Mouse (Mus musculus): ENCODE results near the gene Abcb1a.

- no peak for TF ChIP-seq POLR2A (IDR thresholded peaks at IDR 0.05; ENCODE audit: extremely low read depth, insufficient read depth, low read length)
- TF ChIP-seq CTCF (IDR thresholded peaks at IDR 0.05; ENCODE audit: low read depth, low read length), result no peak
Measured at GRCm38 (mm10) chr5:8648300-8648699, 11.6 kb upstream of the Abcb1a start.

Data from liver, adult 2 months (tissue).